Mouse (Mus musculus): ENCODE results near the gene Mgat5. TPM values are rescaled to one million over a fixed set of nuclear protein-coding genes. Genes with fewer than 3 reads are reported as not detected.

Mgat5 gene
- polyA plus RNA-seq, 1 experiment: 30.5 TPM

GRCm38 (mm10) chr1:127513664-127514063, 308.8 kb downstream of the Mgat5 start:
- 46% methylated on average over 3 of the region's 3 CpGs for WGBS

GRCm38 (mm10) chr1:127514479-127514878, 309.7 kb downstream of the Mgat5 start:
- Histone ChIP-seq H3K4me1 (ENCODE audit: control insufficient read depth, insufficient read depth, low read length) (peaks cover 25% of the 10 kb centered on the region; the same call in 1 of the 2 replicates), H3K27me3 (ENCODE audit: control insufficient read depth, insufficient read depth, low read length) (no peaks in the 10 kb centered on the region), H3K27ac (ENCODE audit: insufficient read depth, low read length) (no peak overlapping the region), H3K4me3 (replicated peaks; ENCODE audit: insufficient read depth, low read depth, low read length) (no peak overlapping the region)
- 82% methylated on average over 3 of the region's 3 CpGs for WGBS
- DNase-seq: no peak
- TF ChIP-seq POLR2A (IDR thresholded peaks at IDR 0.05; ENCODE audit: borderline replicate concordance, insufficient read depth, low read length) (no peak), CTCF (IDR thresholded peaks at IDR 0.05; ENCODE audit: borderline replicate concordance, insufficient read depth, low read depth, low read length) (no peak)

More at GRCm38 (mm10) chr1:127513664-127514063, 308.8 kb downstream of the Mgat5 start:
- Histone ChIP-seq H3K4me1 (ENCODE audit: control insufficient read depth, insufficient read depth, low read length) (peaks cover 31% of the 10 kb centered on the region), H3K27ac (ENCODE audit: insufficient read depth, low read length) (no peak overlapping the region), H3K27me3 (ENCODE audit: control insufficient read depth, insufficient read depth, low read length) (no peaks in the 10 kb centered on the region), H3K4me3 (replicated peaks; ENCODE audit: insufficient read depth, low read depth, low read length) (no peak overlapping the region)
- TF ChIP-seq POLR2A (IDR thresholded peaks at IDR 0.05; ENCODE audit: borderline replicate concordance, insufficient read depth, low read length): no peak
- no peak for TF ChIP-seq CTCF (IDR thresholded peaks at IDR 0.05; ENCODE audit: borderline replicate concordance, insufficient read depth, low read depth, low read length)
- peak in 1 of 2 experiments; percentile 42 for DNase-seq

DNA sequence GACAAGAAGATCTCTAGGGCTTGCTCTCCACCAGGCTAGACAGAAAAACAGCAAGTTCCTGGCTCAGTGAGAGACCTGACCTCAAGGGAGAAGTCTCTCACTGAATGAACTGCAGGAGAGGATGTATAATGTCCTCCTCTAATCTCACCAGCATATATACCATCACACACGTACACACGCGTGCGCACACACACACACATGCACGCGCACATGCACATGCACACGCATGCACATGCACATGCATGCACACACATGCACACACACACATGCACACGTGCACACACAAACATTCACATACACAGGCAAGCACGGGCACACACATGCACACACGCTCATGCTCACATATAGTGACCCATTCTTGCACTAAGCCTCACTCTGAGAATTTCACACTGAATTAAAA, 310.1 kb downstream of the Mgat5 start:
- Histone ChIP-seq H3K4me1 (ENCODE audit: control insufficient read depth, insufficient read depth, low read length) (peaks cover 23% of the 10 kb centered on the region; the same call in 1 of the 2 replicates), H3K4me3 (replicated peaks; ENCODE audit: insufficient read depth, low read depth, low read length) (no peak overlapping the region), H3K27ac (ENCODE audit: insufficient read depth, low read length) (no peak overlapping the region), H3K27me3 (ENCODE audit: control insufficient read depth, insufficient read depth, low read length) (no peaks in the 10 kb centered on the region)
- TF ChIP-seq POLR2A (IDR thresholded peaks at IDR 0.05; ENCODE audit: borderline replicate concordance, insufficient read depth, low read length) (no peak), CTCF (IDR thresholded peaks at IDR 0.05; ENCODE audit: borderline replicate concordance, insufficient read depth, low read depth, low read length) (no peak)
- 98% methylated on average over 10 of the region's 10 CpGs for WGBS
- no peak for DNase-seq

GRCm38 (mm10) chr1:127523364-127523763, 318.5 kb downstream of the Mgat5 start:
- no peak overlapping the region for H3K27ac ChIP-seq (ENCODE audit: insufficient read depth, low read length)

GRCm38 (mm10) chr1:127530849-127531580, 326.2 kb downstream of the Mgat5 start:
- WGBS: 37% methylated on average over 14 of the region's 14 CpGs
- H3K4me3 ChIP-seq (replicated peaks; ENCODE audit: insufficient read depth, low read depth, low read length): no peak overlapping the region
- peaks cover 10% of the 10 kb centered on the region for H3K4me1 ChIP-seq (ENCODE audit: control insufficient read depth, insufficient read depth, low read length)
- H3K27ac ChIP-seq (ENCODE audit: insufficient read depth, low read length): no peak overlapping the region
- TF ChIP-seq CTCF (IDR thresholded peaks at IDR 0.05; ENCODE audit: borderline replicate concordance, insufficient read depth, low read depth, low read length) (no peak), POLR2A (IDR thresholded peaks at IDR 0.05; ENCODE audit: borderline replicate concordance, insufficient read depth, low read length) (no peak)
- no peaks in the 10 kb centered on the region for H3K27me3 ChIP-seq (ENCODE audit: control insufficient read depth, insufficient read depth, low read length)
- DNase-seq: peak; percentile 57 to 69

More at GRCm38 (mm10) chr1:127523364-127523763, 318.5 kb downstream of the Mgat5 start:
- WGBS: 90% methylated on average over 8 of the region's 8 CpGs
- no peak for TF ChIP-seq POLR2A (IDR thresholded peaks at IDR 0.05; ENCODE audit: borderline replicate concordance, insufficient read depth, low read length)
- TF ChIP-seq CTCF (IDR thresholded peaks at IDR 0.05; ENCODE audit: borderline replicate concordance, insufficient read depth, low read depth, low read length): no peak
- no peaks in the 10 kb centered on the region for H3K27me3 ChIP-seq (ENCODE audit: control insufficient read depth, insufficient read depth, low read length)
- DNase-seq: no peak
- H3K4me3 ChIP-seq (replicated peaks; ENCODE audit: insufficient read depth, low read depth, low read length): no peak overlapping the region
- H3K4me1 ChIP-seq (ENCODE audit: control insufficient read depth, insufficient read depth, low read length): peaks cover 4% of the 10 kb centered on the region

GRCm38 (mm10) chr1:127531723-127532122, 326.9 kb downstream of the Mgat5 start:
- Histone ChIP-seq H3K27me3 (ENCODE audit: control insufficient read depth, insufficient read depth, low read length) (no peaks in the 10 kb centered on the region), H3K27ac (ENCODE audit: insufficient read depth, low read length) (no peak overlapping the region), H3K4me1 (ENCODE audit: control insufficient read depth, insufficient read depth, low read length) (peaks cover 16% of the 10 kb centered on the region), H3K4me3 (replicated peaks; ENCODE audit: insufficient read depth, low read depth, low read length) (no peak overlapping the region)
- TF ChIP-seq POLR2A (IDR thresholded peaks at IDR 0.05; ENCODE audit: borderline replicate concordance, insufficient read depth, low read length) (no peak), CTCF (IDR thresholded peaks at IDR 0.05; ENCODE audit: borderline replicate concordance, insufficient read depth, low read depth, low read length) (no peak)
- 74% methylated on average over 5 of the region's 5 CpGs for WGBS
- DNase-seq: no peak

DNA sequence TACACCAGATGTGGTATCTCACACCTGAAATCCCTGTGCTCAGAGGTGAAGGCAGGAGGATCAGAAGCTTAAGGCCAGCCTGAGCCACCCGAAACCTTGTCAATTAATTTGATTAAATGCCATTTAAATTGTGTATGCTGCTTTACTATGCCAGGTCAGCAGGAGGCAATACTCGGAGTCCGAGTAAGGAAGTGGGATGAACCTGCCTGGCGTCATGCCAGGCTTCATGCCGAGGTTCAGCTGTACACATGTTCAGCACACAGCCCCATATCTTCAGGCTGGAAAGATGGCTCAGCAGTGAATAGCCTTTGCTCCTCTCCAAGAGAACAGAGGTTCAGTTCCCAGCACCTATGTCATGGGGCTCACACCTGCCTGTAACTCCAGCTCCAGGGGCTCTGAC, 331.6 kb downstream of the Mgat5 start:
- no peak overlapping the region for H3K4me3 ChIP-seq (replicated peaks; ENCODE audit: insufficient read depth, low read depth, low read length)
- no peak overlapping the region for H3K27ac ChIP-seq (ENCODE audit: insufficient read depth, low read length)
- H3K4me1 ChIP-seq (ENCODE audit: control insufficient read depth, insufficient read depth, low read length): peaks cover 28% of the 10 kb centered on the region
- 15% methylated on average over 5 of the region's 5 CpGs for WGBS
- TF ChIP-seq CTCF (IDR thresholded peaks at IDR 0.05; ENCODE audit: borderline replicate concordance, insufficient read depth, low read depth, low read length) (no peak), POLR2A (IDR thresholded peaks at IDR 0.05; ENCODE audit: borderline replicate concordance, insufficient read depth, low read length) (no peak)
- DNase-seq: peak in 1 of 2 experiments; percentile 31
- no peaks in the 10 kb centered on the region for H3K27me3 ChIP-seq (ENCODE audit: control insufficient read depth, insufficient read depth, low read length)
